In the genomic region with DNA sequence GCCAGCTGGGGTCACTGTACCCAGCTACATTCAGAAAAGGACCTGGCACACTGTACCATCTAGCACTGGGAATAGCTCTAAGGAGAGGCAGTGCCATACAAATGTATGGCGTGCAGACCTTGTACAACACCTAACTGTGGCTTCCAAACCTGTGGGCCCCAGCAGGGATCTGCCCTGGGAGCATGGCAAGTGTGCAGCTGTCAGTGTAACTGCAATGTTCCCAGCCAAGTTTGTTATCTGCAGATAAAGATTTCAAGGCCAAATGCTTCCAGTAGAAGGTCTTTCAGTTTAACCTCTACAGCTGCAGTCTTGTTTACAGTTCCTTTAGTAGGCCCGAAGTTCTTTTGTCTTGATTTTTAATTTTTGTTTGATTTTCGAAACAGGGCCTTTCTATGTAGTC, we compare ENCODE assay signal across 14 mouse cellular contexts. TPM values are rescaled to one million over a fixed set of nuclear protein-coding genes. Genes with fewer than 3 reads are reported as not detected.
DNase-seq lines count a peak whose midpoint lies in the region; ATAC-seq and TF ChIP-seq lines count a peak whose summit lies in the region.
"Had no signal": no experiment of that assay in that cellular context is flagged by ENCODE, and none has a peak within 500 bp of the region (broad histone marks: within the 10 kb centered on the region; RNA-seq: fewer than 3 reads in every experiment).

No protein-coding gene starts in this region.

- 42% methylated on average over 3 of the region's 3 CpGs for WGBS in liver, embryonic 13.5 days (ENCODE audit: insufficient replicate concordance)
- WGBS in hindbrain, postnatal 0 days: 85% methylated on average over 3 of the region's 3 CpGs

- DNase-seq in adrenal gland, adult 2 months: peak; percentile 61
- no peak for DNase-seq in adrenal gland, adult 18-20 months (ENCODE audit: low spot score in 2 of 2)
- peak; percentile 48 for DNase-seq in ovary, postnatal 36 days (ENCODE audit: low spot score)
- DNase-seq in ovary, postnatal 14 days (ENCODE audit: low spot score): no peak
- DNase-seq in liver, embryonic 13.5 days: no peak
- DNase-seq in left cerebral cortex, adult 9 months (ENCODE audit: low spot score in 2 of 2): no peak
- no peak for DNase-seq in hindbrain, postnatal 0 days (ENCODE audit: low spot score)
- DNase-seq in cerebellum, adult 9-11 months: no peak
- DNase-seq: cerebellum, adult 8-10 months; kidney, postnatal 4 days; lung, adult 18-20 months; right cerebral cortex, postnatal 25 days had no signal

- H3K9me3 ChIP-seq in liver, embryonic 13.5 days (replicated peaks): 0 out of 2 replicates have a peak, but pooled peaks cover 4% of the 10 kb centered on the region
- no peaks in the 10 kb centered on the region for H3K9me3 ChIP-seq in hindbrain, postnatal 0 days (ENCODE audit: low read length)

- H3K4me1 ChIP-seq in liver, embryonic 13.5 days (replicated peaks): peaks cover 32% of the 10 kb centered on the region
- H3K4me1 ChIP-seq in hindbrain, postnatal 0 days (ENCODE audit: insufficient read depth, low read length): no peaks in the 10 kb centered on the region

- TF ChIP-seq CTCF in hindbrain, postnatal 0 days (IDR thresholded peaks at IDR 0.05; ENCODE audit: low read depth): no peak

- H3K9ac ChIP-seq in liver, embryonic 13.5 days: peak overlapping the region; percentile 36; the same call in 1 of the 2 replicates
- H3K9ac ChIP-seq in hindbrain, postnatal 0 days (replicated peaks; ENCODE audit: low read length): no peak overlapping the region
- H3K9ac ChIP-seq: neural tube, embryonic 15.5 days had no signal

- no peak overlapping the region for H3K4me3 ChIP-seq in liver, embryonic 13.5 days (replicated peaks)
- H3K4me3 ChIP-seq in hindbrain, postnatal 0 days (ENCODE audit: low read length): no peak overlapping the region
- H3K4me3 ChIP-seq: embryonic facial prominence, embryonic 10.5 days; neural tube, embryonic 15.5 days had no signal

- H3K27me3 ChIP-seq in liver, embryonic 13.5 days: no peaks in the 10 kb centered on the region
- H3K27me3 ChIP-seq in hindbrain, postnatal 0 days (ENCODE audit: insufficient read depth, low read length): no peaks in the 10 kb centered on the region
- H3K27me3 ChIP-seq: neural tube, embryonic 15.5 days had no signal

- peak overlapping the region; percentile 70 for H3K27ac ChIP-seq in liver, embryonic 13.5 days
- no peak overlapping the region for H3K27ac ChIP-seq in hindbrain, postnatal 0 days
- H3K27ac ChIP-seq: embryonic facial prominence, embryonic 10.5 days; neural tube, embryonic 15.5 days had no signal

- no peak overlapping the region for H3K4me2 ChIP-seq in liver, embryonic 13.5 days
- H3K4me2 ChIP-seq in hindbrain, postnatal 0 days (ENCODE audit: low read depth, low read length): no peak overlapping the region
- H3K4me2 ChIP-seq: neural tube, embryonic 15.5 days had no signal

- no peak for ATAC-seq in liver, embryonic 13.5 days (ENCODE audit: low read depth)
- no peak for ATAC-seq in hindbrain, postnatal 0 days

- H3K36me3 ChIP-seq in liver, embryonic 13.5 days: no peaks in the 10 kb centered on the region
- H3K36me3 ChIP-seq in hindbrain, postnatal 0 days (ENCODE audit: insufficient read depth, low read length): no peaks in the 10 kb centered on the region
- H3K36me3 ChIP-seq: neural tube, embryonic 15.5 days had no signal

RNA-seq across cellular contexts. Expression of a gene that starts 5.0 kb away (rescaled TPM):
- 10 to 100 TPM; 44.7 to 49.4 TPM for total RNA-seq in adrenal gland, adult 2 months (2021)
- 33.7 and 39.6 TPM in 2 replicates for polyA plus RNA-seq in adrenal gland, adult 2 months (2012; rRNA removed)
- 10 to 100 TPM; 27.6 to 40.9 TPM for total RNA-seq in adrenal gland, adult 18-20 months (2021)
- 110 and 122 TPM in 2 replicates for polyA plus RNA-seq in liver, embryonic 13.5 days (2015; fragmentation: Nextera tagmentation; extraction: Ambion mirVana)
- total RNA-seq in hindbrain, postnatal 0 days (2014; rRNA removed): 39.0 and 44.5 TPM in 2 replicates
- 42.8 and 43.5 TPM in 2 replicates for polyA plus RNA-seq in hindbrain, postnatal 0 days (2015; fragmentation: Nextera tagmentation; extraction: Ambion mirVana)

RNA-seq across cellular contexts. Expression of a gene that starts 19.5 kb away (rescaled TPM):
- total RNA-seq in adrenal gland, adult 2 months (2021): 100 to 1,000 TPM in 1 of 2 experiments, 10 to 100 TPM in 1; 81.7 to 109 TPM
- polyA plus RNA-seq in adrenal gland, adult 2 months (2012; rRNA removed): 86.5 and 115 TPM in 2 replicates
- 10 to 100 TPM; 91.4 to 96.0 TPM for total RNA-seq in adrenal gland, adult 18-20 months (2021)
- 83.1 and 88.6 TPM in 2 replicates for polyA plus RNA-seq in liver, embryonic 13.5 days (2015; fragmentation: Nextera tagmentation; extraction: Ambion mirVana)
- total RNA-seq in hindbrain, postnatal 0 days (2014; rRNA removed): 96.2 and 109 TPM in 2 replicates
- polyA plus RNA-seq in hindbrain, postnatal 0 days (2015; fragmentation: Nextera tagmentation; extraction: Ambion mirVana): 123 and 136 TPM in 2 replicates

RNA-seq across cellular contexts. Expression of a gene that starts 19.5 kb away (rescaled TPM):
- 10 to 100 TPM; 36.1 to 48.2 TPM for total RNA-seq in adrenal gland, adult 2 months (2021)
- 22.2 and 22.7 TPM in 2 replicates for polyA plus RNA-seq in adrenal gland, adult 2 months (2012; rRNA removed)
- total RNA-seq in adrenal gland, adult 18-20 months (2021): 10 to 100 TPM; 38.3 to 43.0 TPM
- polyA plus RNA-seq in liver, embryonic 13.5 days (2015; fragmentation: Nextera tagmentation; extraction: Ambion mirVana): 15.6 and 16.4 TPM in 2 replicates
- 36.6 and 46.2 TPM in 2 replicates for total RNA-seq in hindbrain, postnatal 0 days (2014; rRNA removed)
- 56.1 and 56.2 TPM in 2 replicates for polyA plus RNA-seq in hindbrain, postnatal 0 days (2015; fragmentation: Nextera tagmentation; extraction: Ambion mirVana)

RNA-seq across cellular contexts. Expression of a gene that starts 43.6 kb away (rescaled TPM):
- total RNA-seq in adrenal gland, adult 2 months (2021): 100 to 1,000 TPM; 151 to 168 TPM
- polyA plus RNA-seq in adrenal gland, adult 2 months (2012; rRNA removed): 94.8 and 108 TPM in 2 replicates
- total RNA-seq in adrenal gland, adult 18-20 months (2021): 100 to 1,000 TPM; 153 to 166 TPM
- polyA plus RNA-seq in liver, embryonic 13.5 days (2015; fragmentation: Nextera tagmentation; extraction: Ambion mirVana): 78.1 and 82.4 TPM in 2 replicates
- 134 and 143 TPM in 2 replicates for total RNA-seq in hindbrain, postnatal 0 days (2014; rRNA removed)
- polyA plus RNA-seq in hindbrain, postnatal 0 days (2015; fragmentation: Nextera tagmentation; extraction: Ambion mirVana): 165 and 170 TPM in 2 replicates

RNA-seq across cellular contexts. Expression of a gene that starts 43.7 kb away (rescaled TPM):
- total RNA-seq in adrenal gland, adult 2 months (2021): 10 to 100 TPM; 22.0 to 26.8 TPM
- 6.9 and 8.8 TPM in 2 replicates for polyA plus RNA-seq in adrenal gland, adult 2 months (2012; rRNA removed)
- 10 to 100 TPM; 27.8 to 28.0 TPM for total RNA-seq in adrenal gland, adult 18-20 months (2021)
- 30.1 and 31.9 TPM in 2 replicates for polyA plus RNA-seq in liver, embryonic 13.5 days (2015; fragmentation: Nextera tagmentation; extraction: Ambion mirVana)
- total RNA-seq in hindbrain, postnatal 0 days (2014; rRNA removed): 40.3 and 42.1 TPM in 2 replicates
- 84.8 and 86.9 TPM in 2 replicates for polyA plus RNA-seq in hindbrain, postnatal 0 days (2015; fragmentation: Nextera tagmentation; extraction: Ambion mirVana)

Comparison
In these comparisons a context has a peak if more than half of its experiments do, and no peak if none do; other contexts are left out.
1. DNase-seq: peak in adrenal gland, adult 2 months (single experiment) and ovary, postnatal 36 days (single experiment); none in adrenal gland, adult 18-20 months (0 of 2), ovary, postnatal 14 days (single experiment), liver, embryonic 13.5 days (single experiment), left cerebral cortex, adult 9 months (0 of 2), hindbrain, postnatal 0 days (single experiment) and cerebellum, adult 9-11 months (single experiment).